Mouse (Mus musculus): Measurements from ENCODE around the gene Psma6.

The Psma6 gene

GRCm38 (mm10) chr12:55463087-55463486 is 79.1 kb downstream of the Psma6 start:
- DNase-seq (ENCODE audit: extremely low spot score, low read depth, low spot score), result no peak

DNA sequence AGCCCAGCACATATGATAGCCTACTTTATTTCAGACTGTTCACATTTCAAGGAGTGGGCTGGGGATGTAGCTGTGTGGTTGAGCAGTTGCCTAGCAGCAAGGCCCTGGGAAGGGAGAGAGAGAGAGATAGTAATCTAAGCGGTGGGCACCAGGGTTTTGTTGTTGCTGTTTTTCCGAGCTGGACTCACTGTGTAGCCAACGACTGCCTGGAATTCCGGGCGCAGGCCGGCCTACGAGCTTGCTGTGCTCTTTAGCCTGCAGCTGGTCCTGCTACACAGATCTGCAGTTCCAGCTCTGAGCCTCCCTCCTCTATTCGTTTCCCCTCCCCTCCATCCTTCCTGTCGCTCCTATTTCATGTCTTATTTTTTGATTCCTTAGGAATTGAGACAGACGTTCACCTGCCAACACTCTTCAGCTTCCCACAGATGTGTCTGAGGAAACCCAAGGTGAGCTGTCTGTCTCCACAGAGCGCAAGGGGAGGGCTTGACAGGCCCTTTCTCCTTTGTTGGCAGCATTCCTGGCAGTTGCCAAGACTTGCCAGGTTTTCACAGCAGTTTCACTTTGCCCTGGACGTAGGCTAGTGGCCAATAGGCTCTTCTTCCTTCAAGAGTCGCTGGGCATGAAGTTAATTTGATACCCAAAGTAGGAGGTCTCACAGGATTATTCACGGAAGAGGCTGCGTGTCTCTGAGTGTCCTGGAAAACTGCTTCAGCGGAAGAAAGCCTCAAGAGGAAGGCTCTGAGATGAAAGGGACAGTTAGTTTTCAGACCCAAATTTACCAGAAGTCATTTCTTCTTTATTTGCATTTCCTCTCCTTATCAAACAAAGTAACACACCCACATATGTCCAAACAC is 80.2 kb downstream of the Psma6 start:
- no peak for DNase-seq (ENCODE audit: extremely low spot score, low read depth, low spot score)

GRCm38 (mm10) chr12:55464846-55465361 is 80.9 kb downstream of the Psma6 start:
- no peak for DNase-seq (ENCODE audit: extremely low spot score, low read depth, low spot score)

GRCm38 (mm10) chr12:55465401-55465983 is 81.5 kb downstream of the Psma6 start:
- DNase-seq (ENCODE audit: extremely low spot score, low read depth, low spot score), result no peak

DNA sequence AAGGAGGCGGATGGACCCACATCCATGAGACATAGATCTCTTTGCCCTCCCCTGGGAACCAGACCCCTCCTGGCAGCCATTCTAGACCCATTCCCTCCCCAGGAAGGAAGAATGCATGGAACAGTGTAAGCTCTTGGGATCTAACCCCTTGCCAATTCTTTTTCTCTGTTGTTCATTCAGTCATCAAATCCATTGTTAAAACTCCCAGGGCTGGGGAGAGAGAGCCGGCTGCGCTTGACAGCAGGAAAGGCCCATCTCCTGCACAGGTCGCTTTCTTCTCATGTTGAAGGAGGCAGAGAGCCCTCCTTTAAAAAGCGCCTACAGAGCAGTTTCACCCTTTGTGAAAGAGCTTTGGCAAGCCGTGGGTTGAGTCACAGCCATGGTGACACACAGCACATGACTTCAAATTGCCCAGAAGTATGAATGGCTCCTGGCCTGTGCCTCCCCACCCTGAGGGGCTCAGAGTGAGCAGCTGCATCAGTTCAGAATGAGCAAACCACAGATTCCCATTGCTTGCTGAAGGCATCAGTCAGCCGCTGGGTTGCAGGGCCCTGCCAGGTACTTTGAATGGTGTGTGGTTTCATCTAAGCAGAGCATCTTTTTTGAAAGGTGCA is 82.2 kb downstream of the Psma6 start:
- DNase-seq (ENCODE audit: extremely low spot score, low read depth, low spot score), result no peak

DNA sequence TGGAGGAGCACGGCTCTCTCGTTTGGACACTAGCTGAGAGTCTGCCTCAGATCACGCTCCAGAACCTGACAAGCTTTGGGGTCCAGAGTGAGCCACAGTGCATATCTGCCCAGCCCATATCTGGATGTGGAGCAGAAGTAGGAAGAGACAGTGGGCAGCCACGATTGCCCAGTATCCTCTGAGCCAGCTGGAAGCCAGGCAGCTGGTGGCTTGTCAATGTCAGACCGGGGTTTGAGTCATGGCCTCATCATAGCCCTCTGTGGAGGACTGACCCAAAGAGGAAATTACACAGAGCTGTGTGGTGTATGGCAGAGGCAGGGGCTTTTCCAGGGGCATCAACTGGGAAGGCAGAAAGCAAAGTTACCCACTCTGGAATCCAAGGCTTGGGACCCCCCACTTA is 82.8 kb downstream of the Psma6 start:
- DNase-seq (ENCODE audit: extremely low spot score, low read depth, low spot score), result no peak

DNA sequence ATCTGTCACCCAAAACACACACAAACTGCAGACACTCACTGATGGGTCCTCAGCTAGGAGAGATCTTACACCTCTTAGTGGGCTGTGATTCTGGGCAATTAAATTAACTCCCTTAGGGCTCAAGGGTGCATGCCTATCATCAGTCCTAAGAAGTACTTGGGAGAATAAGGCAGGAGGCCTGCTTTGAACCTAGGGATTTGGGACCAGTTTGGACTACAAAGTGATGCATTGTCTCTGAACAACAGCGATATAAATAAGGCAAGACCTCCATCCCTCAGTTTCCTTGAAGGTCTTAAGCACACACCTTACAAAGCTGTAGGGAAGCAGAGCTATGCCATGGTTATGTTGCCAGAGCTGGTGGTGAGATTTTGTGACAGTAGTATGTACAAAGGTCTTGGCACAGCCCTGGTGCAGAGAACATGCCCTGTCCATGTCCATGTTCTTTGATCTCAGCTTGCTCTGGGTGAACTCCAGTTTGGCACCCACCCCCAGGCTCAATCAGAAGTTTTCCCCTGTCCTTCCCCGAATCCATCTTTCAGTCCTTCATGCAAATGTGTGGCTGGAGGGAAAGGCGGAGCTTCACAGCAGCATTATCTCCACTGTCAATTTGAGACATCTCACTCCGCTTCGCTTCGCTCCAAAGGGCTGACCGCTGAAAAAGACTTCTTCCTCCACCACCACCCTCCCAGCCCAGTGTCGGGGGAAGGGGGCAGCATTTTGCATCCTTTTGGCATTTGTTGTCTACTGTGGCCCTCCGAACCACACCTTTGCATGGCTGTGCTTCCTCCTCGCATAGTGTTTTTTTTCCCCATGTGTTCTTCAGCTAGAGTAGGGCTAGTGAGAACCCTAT is 83.5 kb downstream of the Psma6 start:
- no peak for DNase-seq (ENCODE audit: extremely low spot score, low read depth, low spot score)

All from hindlimb bud, embryonic 11.5 days (tissue).